Mouse (Mus musculus) bone marrow macrophage, adult 2 months (primary cell): Measurements from ENCODE around the gene Cbfa2t3. TPM values are rescaled to one million over a fixed set of nuclear protein-coding genes. Genes with fewer than 3 reads are reported as not detected.

Experiments
- H3K27ac ChIP-seq: 2 replicates; pipeline ENCODE4 v1.5.1; 2012; ENCODE audit warnings: low read depth, low read length; ENCODE audit not compliant: insufficient read depth
- H3K4me1 ChIP-seq: 2 replicates; pipeline ENCODE4 v1.6.1; 2012; ENCODE audit warnings: low read length; ENCODE audit not compliant: control insufficient read depth, insufficient read depth
- H3K4me3 ChIP-seq: 2 replicates; pipeline ENCODE4 v1.5.1; 2012; ENCODE audit warnings: mild to moderate bottlenecking, low read length, moderate library complexity; ENCODE audit not compliant: insufficient read depth
- CTCF ChIP-seq: IDR thresholded peaks from 2 replicates; pipeline ENCODE4 v1.5.1; 2012; ENCODE audit warnings: low read depth, mild to moderate bottlenecking, low read length, moderate library complexity
- POLR2A ChIP-seq: IDR thresholded peaks from 2 replicates; pipeline ENCODE4 v1.6.1; 2012; ENCODE audit warnings: mild to moderate bottlenecking, low read depth, low read length, borderline replicate concordance
- polyA plus RNA-seq: library from polyadenylated mRNA; stranded (reverse); fragments of >200 nt; gene quantifications from 2 replicates; pipeline ENCODE4 v1.2.4, GENCODE M21; 2012; ENCODE audit not compliant: missing spikeins, insufficient read depth, insufficient read length

Gene Cbfa2t3
- polyA plus RNA-seq, 1 experiment: 0.95 TPM

DNA sequence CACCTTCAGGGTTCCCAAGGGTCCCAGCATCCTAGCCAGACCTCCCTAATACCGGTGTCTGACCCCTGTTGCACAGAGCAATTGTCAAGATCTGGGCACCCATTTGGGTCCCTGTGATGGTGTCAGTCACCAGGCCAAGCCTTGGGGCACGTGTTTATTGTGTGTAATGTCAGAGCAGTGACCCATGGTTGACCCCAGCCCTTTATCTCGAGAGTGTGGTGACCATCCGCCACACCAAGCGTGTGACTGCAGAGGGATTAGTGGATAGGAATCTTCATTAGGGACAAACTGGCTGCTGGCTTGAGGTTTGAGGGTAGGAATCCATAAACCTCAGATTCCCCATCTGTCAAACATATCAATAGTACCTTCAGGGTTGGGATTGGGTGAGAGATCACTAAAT lies 29.5 kb downstream of the Cbfa2t3 start:
- TF ChIP-seq CTCF: no peak
- no peak for TF ChIP-seq POLR2A
- peaks cover 19% of the 10 kb centered on the region for H3K4me1 ChIP-seq

DNA sequence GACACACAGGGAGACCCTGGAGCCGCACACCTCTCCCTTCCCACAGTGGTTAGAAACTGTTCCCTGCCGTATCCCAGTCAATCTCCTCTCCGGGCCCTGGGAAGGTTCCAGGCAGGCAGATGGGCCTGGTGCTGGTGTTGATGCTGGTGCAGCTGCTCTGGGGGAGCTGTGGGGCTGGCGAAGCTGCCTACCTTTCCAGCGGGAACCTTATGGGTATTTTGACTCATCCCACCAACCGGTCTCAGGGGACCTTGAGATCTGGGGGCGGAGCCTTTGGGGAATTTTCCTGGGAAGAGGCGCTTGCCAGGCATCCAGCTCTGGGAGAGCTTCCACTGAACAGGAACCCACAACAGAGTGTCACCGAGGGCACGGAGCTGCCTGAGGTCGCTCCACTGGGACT lies 31.1 kb downstream of the Cbfa2t3 start:
- TF ChIP-seq POLR2A: no peak
- TF ChIP-seq CTCF: no peak
- Histone ChIP-seq H3K4me3 (no peak overlapping the region), H3K4me1 (peaks cover 19% of the 10 kb centered on the region), H3K27ac (no peak overlapping the region)

More for the DNA sequence above, 29.5 kb downstream of the Cbfa2t3 start:
- Histone ChIP-seq H3K4me3 (no peak overlapping the region), H3K27ac (no peak overlapping the region)

- Histone ChIP-seq H3K4me3 (peak overlapping the region; percentile 8), H3K4me1 (peaks cover 19% of the 10 kb centered on the region), H3K27ac (peak overlapping the region; percentile 33)
- no peak for TF ChIP-seq CTCF
- no peak for TF ChIP-seq POLR2A
These were observed 32.1 kb downstream of the Cbfa2t3 start for GRCm38 (mm10) chr8:122666827-122667226.

DNA sequence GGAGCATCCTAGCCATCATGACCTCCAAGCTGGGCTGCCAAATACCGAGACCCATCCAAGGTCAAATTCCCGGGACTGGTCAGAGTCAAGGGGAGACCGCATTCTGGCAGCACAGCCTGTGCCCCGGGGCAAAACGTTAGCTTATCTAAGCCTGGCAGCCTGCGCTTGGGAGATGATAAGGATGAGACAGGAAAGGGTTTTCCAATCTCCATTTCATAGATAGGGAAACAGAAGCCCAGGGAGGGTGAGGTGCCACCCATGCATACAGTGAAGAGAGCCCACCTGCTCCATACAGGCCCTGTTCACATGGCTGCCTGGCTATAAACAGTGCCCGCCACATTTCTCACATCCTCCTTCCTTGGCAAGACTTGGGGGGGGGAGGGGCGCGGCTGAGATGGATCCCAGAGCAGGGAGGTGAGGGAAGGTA lies 32.6 kb downstream of the Cbfa2t3 start:
- Histone ChIP-seq H3K4me3 (peak overlapping the region; percentile 8), H3K4me1 (peaks cover 19% of the 10 kb centered on the region), H3K27ac (peak overlapping the region; percentile 33)
- no peak for TF ChIP-seq CTCF
- TF ChIP-seq POLR2A: no peak

DNA sequence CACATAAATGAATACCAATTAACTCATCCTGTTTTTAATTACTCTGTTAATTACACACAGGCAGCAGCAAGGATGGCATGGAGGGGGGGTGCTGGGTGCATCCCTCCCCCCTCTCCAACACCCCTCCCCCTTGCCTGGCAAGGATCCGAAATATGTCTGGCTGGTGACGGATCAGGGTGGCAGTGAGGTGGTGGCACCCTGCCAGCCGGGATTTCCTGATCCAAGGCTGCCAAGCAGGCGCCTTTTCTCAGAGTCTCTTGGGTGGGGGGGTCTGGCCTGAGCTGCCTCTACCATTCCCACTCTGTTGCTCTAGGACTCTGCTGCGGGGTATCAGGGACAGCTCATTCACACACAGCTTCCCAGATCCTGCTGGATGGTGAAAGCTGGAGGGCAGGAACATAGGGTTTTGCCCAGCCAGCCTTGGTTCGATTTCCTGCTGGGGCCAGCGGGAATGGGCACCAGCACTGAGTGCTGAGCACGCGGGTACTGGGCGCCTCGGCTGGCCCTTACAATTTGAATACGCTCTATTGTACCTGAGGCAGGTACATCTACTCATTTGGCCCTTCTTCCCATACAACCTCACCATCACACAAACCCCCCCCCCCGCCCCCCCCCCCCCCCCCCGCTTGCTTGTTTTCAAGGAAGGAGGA lies 33.1 kb downstream of the Cbfa2t3 start:
- Histone ChIP-seq H3K27ac (peak overlapping the region; percentile 65), H3K4me3 (peak overlapping the region; percentile 15), H3K4me1 (peaks cover 19% of the 10 kb centered on the region)
- TF ChIP-seq CTCF: no peak
- TF ChIP-seq POLR2A: no peak

DNA sequence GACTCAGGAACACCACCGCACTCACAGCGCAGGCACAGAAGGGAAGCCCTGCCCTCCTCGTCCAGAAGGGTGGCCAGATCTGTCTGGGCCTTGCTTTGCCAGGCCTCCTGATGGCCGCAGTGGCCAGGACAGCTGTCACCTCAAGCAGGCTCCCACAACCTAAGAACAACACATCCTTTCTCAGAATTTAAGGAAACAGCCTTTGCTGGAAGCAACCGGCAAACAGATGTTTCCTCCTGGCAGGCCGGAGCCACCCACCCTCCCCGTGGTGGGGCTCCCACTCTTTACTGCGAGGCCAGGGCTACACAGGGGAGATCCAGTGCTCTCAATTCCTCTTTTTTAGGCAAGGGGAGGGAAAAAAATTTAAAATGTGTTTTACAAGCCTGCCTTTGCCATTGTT lies 33.7 kb downstream of the Cbfa2t3 start:
- H3K4me1 ChIP-seq: peaks cover 19% of the 10 kb centered on the region
- H3K4me3 ChIP-seq: no peak overlapping the region
- TF ChIP-seq CTCF (no peak), POLR2A (no peak)
- peak overlapping the region; percentile 65 for H3K27ac ChIP-seq

- Histone ChIP-seq H3K27ac (no peak overlapping the region), H3K4me1 (peaks cover 19% of the 10 kb centered on the region), H3K4me3 (no peak overlapping the region)
- TF ChIP-seq POLR2A (no peak), CTCF (no peak)
These were observed 35.2 kb downstream of the Cbfa2t3 start for GRCm38 (mm10) chr8:122663670-122664069.

DNA sequence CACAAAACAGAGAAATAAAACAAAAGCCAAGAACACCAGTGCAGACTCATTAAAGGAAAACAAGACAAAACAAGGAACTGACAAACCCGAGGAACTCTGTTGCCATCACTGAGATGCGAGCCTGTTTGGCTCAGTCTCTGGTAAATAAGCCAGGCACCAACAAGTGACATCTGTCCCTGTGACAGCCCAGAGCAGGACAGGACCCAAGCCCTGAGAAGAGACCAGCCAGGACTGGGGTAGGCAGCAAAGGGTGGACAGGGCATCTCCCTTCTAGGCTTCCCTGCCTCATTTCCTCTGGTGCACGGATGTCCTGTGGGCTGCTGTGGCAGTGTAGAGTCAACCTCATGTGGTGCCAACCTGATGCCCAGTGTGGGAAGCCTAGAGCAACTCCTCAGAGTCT lies 35.8 kb downstream of the Cbfa2t3 start:
- Histone ChIP-seq H3K4me3 (no peak overlapping the region), H3K4me1 (peaks cover 19% of the 10 kb centered on the region), H3K27ac (no peak overlapping the region)
- TF ChIP-seq POLR2A (no peak), CTCF (no peak)

GRCm38 (mm10) chr8:122661894-122662293 lies 37.0 kb downstream of the Cbfa2t3 start:
- H3K27ac ChIP-seq: no peak overlapping the region
- H3K4me1 ChIP-seq: peaks cover 17% of the 10 kb centered on the region
- H3K4me3 ChIP-seq: no peak overlapping the region
- no peak for TF ChIP-seq CTCF
- TF ChIP-seq POLR2A: no peak

GRCm38 (mm10) chr8:122661138-122661537 lies 37.8 kb downstream of the Cbfa2t3 start:
- H3K4me1 ChIP-seq: peaks cover 10% of the 10 kb centered on the region

More at GRCm38 (mm10) chr8:122661138-122661537, 37.8 kb downstream of the Cbfa2t3 start:
- TF ChIP-seq CTCF: no peak
- no peak for TF ChIP-seq POLR2A
- Histone ChIP-seq H3K27ac (no peak overlapping the region), H3K4me3 (no peak overlapping the region)
